Mouse (Mus musculus): Measurements from ENCODE around the gene Dirc2. TPM values are rescaled to one million over a fixed set of nuclear protein-coding genes. Genes with fewer than 3 reads are reported as not detected.
A peak's percentile ranks its signal among the peaks of the same experiment; 100 is the strongest.

Gene Dirc2
- total RNA-seq (2021) = 10 to 100 TPM; 64.1 to 74.7 TPM

- peak; percentile 80 to 88 for DNase-seq (ENCODE audit: low spot score in 2 of 2)
- intact Hi-C loops (cut with DNase I) = no loop called here
Measured at GRCm38 (mm10) chr16:35768785-35769642, at the start of gene Dirc2. Gene Dirc2, minus strand, starts transcription at chr16:35769356.

GRCm38 (mm10) chr16:35817255-35818089 lies 48.3 kb upstream of the Dirc2 start:
- intact Hi-C loops (cut with DNase I) = loop anchor here (1.0 to 10.0 kb wide), 4 partner anchors 45 to 503 kb away; partner anchors contain the start of genes Hspbap1 and Sema5b
- DNase-seq (ENCODE audit: low spot score in 2 of 2) = peak; percentile 75 to 84

GRCm38 (mm10) chr16:35813119-35813518 lies 44.0 kb upstream of the Dirc2 start:
- DNase-seq (ENCODE audit: low spot score in 2 of 2) = no peak
- intact Hi-C loops (cut with DNase I) = loop anchor here (10.0 kb wide), 1 partner anchor 498 kb away; no protein-coding TSS in a partner anchor

GRCm38 (mm10) chr16:35808838-35809237 lies 39.7 kb upstream of the Dirc2 start:
- DNase-seq (ENCODE audit: low spot score in 2 of 2) = no peak
- intact Hi-C loops (cut with DNase I) = no loop called here

- intact Hi-C loops (cut with DNase I) = no loop called here
Measured at GRCm38 (mm10) chr16:35807663-35807992, 38.5 kb upstream of the Dirc2 start.

GRCm38 (mm10) chr16:35806973-35807662 lies 38.0 kb upstream of the Dirc2 start:
- no peak for DNase-seq (ENCODE audit: low spot score in 2 of 2)
- intact Hi-C loops (cut with DNase I) = no loop called here

More at GRCm38 (mm10) chr16:35807663-35807992, 38.5 kb upstream of the Dirc2 start:
- DNase-seq (ENCODE audit: low spot score in 2 of 2) = no peak

GRCm38 (mm10) chr16:35803723-35804122 lies 34.6 kb upstream of the Dirc2 start:
- no peak for DNase-seq (ENCODE audit: low spot score in 2 of 2)
- intact Hi-C loops (cut with DNase I) = no loop called here

GRCm38 (mm10) chr16:35802163-35802562 lies 33.0 kb upstream of the Dirc2 start:
- DNase-seq (ENCODE audit: low spot score in 2 of 2) = no peak
- intact Hi-C loops (cut with DNase I) = no loop called here

- intact Hi-C loops (cut with DNase I) = no loop called here
- no peak for DNase-seq (ENCODE audit: low spot score in 2 of 2)
Measured at GRCm38 (mm10) chr16:35791962-35792521, 22.9 kb upstream of the Dirc2 start.

- DNase-seq (ENCODE audit: low spot score in 2 of 2) = no peak
- intact Hi-C loops (cut with DNase I) = no loop called here
Measured at GRCm38 (mm10) chr16:35788330-35788729, 19.2 kb upstream of the Dirc2 start.

- intact Hi-C loops (cut with DNase I) = no loop called here
- no peak for DNase-seq (ENCODE audit: low spot score in 2 of 2)
Measured at GRCm38 (mm10) chr16:35787568-35788189, 18.5 kb upstream of the Dirc2 start.

- DNase-seq (ENCODE audit: low spot score in 2 of 2) = no peak
- intact Hi-C loops (cut with DNase I) = no loop called here
Measured at GRCm38 (mm10) chr16:35787163-35787562, 18.0 kb upstream of the Dirc2 start.

- no peak for DNase-seq (ENCODE audit: low spot score in 2 of 2)
- intact Hi-C loops (cut with DNase I) = no loop called here
Measured at GRCm38 (mm10) chr16:35784134-35784725, 15.1 kb upstream of the Dirc2 start.

GRCm38 (mm10) chr16:35783207-35783573 lies 14.0 kb upstream of the Dirc2 start:
- intact Hi-C loops (cut with DNase I) = no loop called here

GRCm38 (mm10) chr16:35782451-35783206 lies 13.5 kb upstream of the Dirc2 start:
- DNase-seq (ENCODE audit: low spot score in 2 of 2) = no peak
- intact Hi-C loops (cut with DNase I) = no loop called here

More at GRCm38 (mm10) chr16:35783207-35783573, 14.0 kb upstream of the Dirc2 start:
- no peak for DNase-seq (ENCODE audit: low spot score in 2 of 2)

- no peak for DNase-seq (ENCODE audit: low spot score in 2 of 2)
- intact Hi-C loops (cut with DNase I) = no loop called here
Measured at GRCm38 (mm10) chr16:35781651-35782050, 12.5 kb upstream of the Dirc2 start.

- DNase-seq (ENCODE audit: low spot score in 2 of 2) = no peak
- intact Hi-C loops (cut with DNase I) = no loop called here
Measured at GRCm38 (mm10) chr16:35781096-35781495, 11.9 kb upstream of the Dirc2 start.

- intact Hi-C loops (cut with DNase I) = no loop called here
- DNase-seq (ENCODE audit: low spot score in 2 of 2) = no peak
Measured at GRCm38 (mm10) chr16:35779681-35780080, 10.5 kb upstream of the Dirc2 start.

Data from left cerebral cortex, postnatal 36 days (tissue).